Mouse (Mus musculus): ENCODE measurements around the gene Sgcd. TPM values are rescaled to one million over a fixed set of nuclear protein-coding genes. Genes with fewer than 3 reads are reported as not detected.

Gene Sgcd
- polyA plus RNA-seq, 1 experiment from 2014 or later, result 0.14 TPM

GRCm38 (mm10) chr11:46912656-46913237 is 1076.0 kb downstream of the Sgcd start:
- H3K27me3 ChIP-seq, result no peaks in the 10 kb centered on the region
- H3K27ac ChIP-seq, result no peak overlapping the region
- H3K9me3 ChIP-seq (replicated peaks), result no peaks in the 10 kb centered on the region
- H3K4me2 ChIP-seq, result no peak overlapping the region
- H3K36me3 ChIP-seq, result no peaks in the 10 kb centered on the region
- H3K4me1 ChIP-seq (replicated peaks), result no peaks in the 10 kb centered on the region
- WGBS (ENCODE audit: insufficient replicate concordance), result 61% methylated on average over 5 of the region's 5 CpGs
- H3K9ac ChIP-seq, result no peak overlapping the region
- DNase-seq (no peak), ATAC-seq (ENCODE audit: low read depth) (no peak)
- H3K4me3 ChIP-seq (replicated peaks), result no peak overlapping the region

GRCm38 (mm10) chr11:46904281-46904680 is 1084.5 kb downstream of the Sgcd start:
- H3K36me3 ChIP-seq, result no peaks in the 10 kb centered on the region
- H3K4me3 ChIP-seq (replicated peaks), result no peak overlapping the region
- ATAC-seq (ENCODE audit: low read depth) (no peak), DNase-seq (no peak)
- H3K27me3 ChIP-seq, result no peaks in the 10 kb centered on the region
- H3K9ac ChIP-seq, result no peak overlapping the region
- 73% methylated on average over 1 of the region's 1 CpGs for WGBS (ENCODE audit: insufficient replicate concordance)
- no peaks in the 10 kb centered on the region for H3K4me1 ChIP-seq (replicated peaks)
- no peak overlapping the region for H3K4me2 ChIP-seq
- H3K27ac ChIP-seq, result no peak overlapping the region
- H3K9me3 ChIP-seq (replicated peaks), result no peaks in the 10 kb centered on the region

- H3K4me1 ChIP-seq (replicated peaks), result no peaks in the 10 kb centered on the region
- no peak for ATAC-seq (ENCODE audit: low read depth)
- WGBS (ENCODE audit: insufficient replicate concordance), result 71% methylated on average over 3 of the region's 3 CpGs
- H3K27ac ChIP-seq, result no peak overlapping the region
- DNase-seq, result no peak
- H3K9me3 ChIP-seq (replicated peaks), result no peaks in the 10 kb centered on the region
- H3K4me2 ChIP-seq, result no peak overlapping the region
- no peaks in the 10 kb centered on the region for H3K27me3 ChIP-seq
- H3K9ac ChIP-seq, result no peak overlapping the region
- no peaks in the 10 kb centered on the region for H3K36me3 ChIP-seq
- no peak overlapping the region for H3K4me3 ChIP-seq (replicated peaks)
Measured at GRCm38 (mm10) chr11:46889093-46889492, 1099.7 kb downstream of the Sgcd start.

GRCm38 (mm10) chr11:46882456-46882855 is 1106.3 kb downstream of the Sgcd start:
- ATAC-seq (ENCODE audit: low read depth), result no peak
- H3K27me3 ChIP-seq, result no peaks in the 10 kb centered on the region
- no peak overlapping the region for H3K4me3 ChIP-seq (replicated peaks)
- no peaks in the 10 kb centered on the region for H3K4me1 ChIP-seq (replicated peaks)
- 57% methylated on average over 2 of the region's 2 CpGs for WGBS (ENCODE audit: insufficient replicate concordance)
- no peak for DNase-seq
- H3K9ac ChIP-seq, result no peak overlapping the region
- no peaks in the 10 kb centered on the region for H3K9me3 ChIP-seq (replicated peaks)
- no peak overlapping the region for H3K4me2 ChIP-seq
- no peaks in the 10 kb centered on the region for H3K36me3 ChIP-seq
- H3K27ac ChIP-seq, result no peak overlapping the region

GRCm38 (mm10) chr11:46875774-46876173 is 1113.0 kb downstream of the Sgcd start:
- no peak overlapping the region for H3K4me2 ChIP-seq
- 48% methylated on average over 1 of the region's 1 CpGs for WGBS (ENCODE audit: insufficient replicate concordance)
- H3K9ac ChIP-seq, result no peak overlapping the region
- no peak for DNase-seq
- no peaks in the 10 kb centered on the region for H3K9me3 ChIP-seq (replicated peaks)
- no peaks in the 10 kb centered on the region for H3K4me1 ChIP-seq (replicated peaks)
- no peak for ATAC-seq (ENCODE audit: low read depth)
- H3K27me3 ChIP-seq, result no peaks in the 10 kb centered on the region
- H3K4me3 ChIP-seq (replicated peaks), result no peak overlapping the region
- no peak overlapping the region for H3K27ac ChIP-seq
- H3K36me3 ChIP-seq, result no peaks in the 10 kb centered on the region

GRCm38 (mm10) chr11:46868594-46868993 is 1120.2 kb downstream of the Sgcd start:
- 62% methylated on average over 7 of the region's 7 CpGs for WGBS (ENCODE audit: insufficient replicate concordance)
- no peaks in the 10 kb centered on the region for H3K36me3 ChIP-seq
- no peak for DNase-seq
- no peaks in the 10 kb centered on the region for H3K9me3 ChIP-seq (replicated peaks)
- no peak overlapping the region for H3K4me2 ChIP-seq
- H3K9ac ChIP-seq, result no peak overlapping the region
- no peaks in the 10 kb centered on the region for H3K27me3 ChIP-seq
- no peak overlapping the region for H3K4me3 ChIP-seq (replicated peaks)
- no peaks in the 10 kb centered on the region for H3K4me1 ChIP-seq (replicated peaks)
- no peak for ATAC-seq (ENCODE audit: low read depth)
- H3K27ac ChIP-seq, result no peak overlapping the region

- H3K27me3 ChIP-seq, result no peaks in the 10 kb centered on the region
- H3K4me3 ChIP-seq (replicated peaks), result no peak overlapping the region
- H3K9ac ChIP-seq, result no peak overlapping the region
- ATAC-seq (ENCODE audit: low read depth) (no peak), DNase-seq (no peak)
- no peak overlapping the region for H3K4me2 ChIP-seq
- 76% methylated on average over 1 of the region's 1 CpGs for WGBS (ENCODE audit: insufficient replicate concordance)
- H3K27ac ChIP-seq, result no peak overlapping the region
- H3K9me3 ChIP-seq (replicated peaks), result no peaks in the 10 kb centered on the region
- H3K36me3 ChIP-seq, result no peaks in the 10 kb centered on the region
- H3K4me1 ChIP-seq (replicated peaks), result no peaks in the 10 kb centered on the region
Measured at GRCm38 (mm10) chr11:46864809-46865208, 1124.0 kb downstream of the Sgcd start.

GRCm38 (mm10) chr11:46848221-46848971 is 1140.4 kb downstream of the Sgcd start:
- Histone ChIP-seq H3K9me3 (replicated peaks) (no peaks in the 10 kb centered on the region), H3K27me3 (no peaks in the 10 kb centered on the region), H3K4me1 (replicated peaks) (no peaks in the 10 kb centered on the region), H3K36me3 (no peaks in the 10 kb centered on the region), H3K27ac (no peak overlapping the region), H3K4me3 (replicated peaks) (no peak overlapping the region), H3K4me2 (no peak overlapping the region), H3K9ac (no peak overlapping the region)
- 38% methylated on average over 8 of the region's 8 CpGs for WGBS (ENCODE audit: insufficient replicate concordance)
- DNase-seq (no peak), ATAC-seq (ENCODE audit: low read depth) (no peak)

- no peak overlapping the region for H3K27ac ChIP-seq
- no peak overlapping the region for H3K4me2 ChIP-seq
- H3K36me3 ChIP-seq, result no peaks in the 10 kb centered on the region
- no peak overlapping the region for H3K9ac ChIP-seq
- H3K4me1 ChIP-seq (replicated peaks), result no peaks in the 10 kb centered on the region
- H3K4me3 ChIP-seq (replicated peaks), result no peak overlapping the region
- H3K27me3 ChIP-seq, result no peaks in the 10 kb centered on the region
- WGBS (ENCODE audit: insufficient replicate concordance), result 53% methylated on average over 3 of the region's 3 CpGs
- DNase-seq (no peak), ATAC-seq (ENCODE audit: low read depth) (no peak)
- H3K9me3 ChIP-seq (replicated peaks), result no peaks in the 10 kb centered on the region
Measured at GRCm38 (mm10) chr11:46847827-46848220, 1140.9 kb downstream of the Sgcd start.

- no peak for ATAC-seq (ENCODE audit: low read depth)
- H3K4me3 ChIP-seq (replicated peaks), result no peak overlapping the region
- no peaks in the 10 kb centered on the region for H3K9me3 ChIP-seq (replicated peaks)
- H3K4me1 ChIP-seq (replicated peaks), result no peaks in the 10 kb centered on the region
- no peak for DNase-seq
- H3K27me3 ChIP-seq, result no peaks in the 10 kb centered on the region
- H3K27ac ChIP-seq, result no peak overlapping the region
- no peaks in the 10 kb centered on the region for H3K36me3 ChIP-seq
- 61% methylated on average over 1 of the region's 1 CpGs for WGBS (ENCODE audit: insufficient replicate concordance)
- no peak overlapping the region for H3K4me2 ChIP-seq
- H3K9ac ChIP-seq, result no peak overlapping the region
Measured at GRCm38 (mm10) chr11:46846661-46847060, 1142.1 kb downstream of the Sgcd start.

Measured in liver, embryonic 13.5 days (tissue).